Mouse (Mus musculus): Measurements from ENCODE around the gene Themis. TPM values are rescaled to one million over a fixed set of nuclear protein-coding genes. Genes with fewer than 3 reads are reported as not detected.
A peak's percentile ranks its signal among the peaks of the same experiment; 100 is the strongest.

Themis gene
- total RNA-seq, 2 experiments from 2014 or later: 0.27 TPM; not detected in 1

GRCm38 (mm10) chr10:28799469-28799868 is 131.3 kb downstream of the Themis start:
- no peak for DNase-seq
- intact Hi-C loops (cut with DNase I): no loop called here

GRCm38 (mm10) chr10:28805160-28805559 is 137.0 kb downstream of the Themis start:
- intact Hi-C loops (cut with DNase I): no loop called here
- no peak for DNase-seq

- intact Hi-C loops (cut with DNase I): no loop called here
- no peak for DNase-seq
Measured at GRCm38 (mm10) chr10:28811928-28812570, 143.9 kb downstream of the Themis start.

GRCm38 (mm10) chr10:28812571-28812936 is 144.4 kb downstream of the Themis start:
- DNase-seq: no peak
- intact Hi-C loops (cut with DNase I): no loop called here

GRCm38 (mm10) chr10:28816160-28816559 is 148.0 kb downstream of the Themis start:
- intact Hi-C loops (cut with DNase I): no loop called here
- no peak for DNase-seq

GRCm38 (mm10) chr10:28822320-28822719 is 154.2 kb downstream of the Themis start:
- intact Hi-C loops (cut with DNase I): no loop called here

GRCm38 (mm10) chr10:28842605-28843004 is 174.4 kb downstream of the Themis start:
- intact Hi-C loops (cut with DNase I): loop anchor here (10.0 kb wide), 1 partner anchor 1078 kb away; no protein-coding TSS in a partner anchor

More at GRCm38 (mm10) chr10:28822320-28822719, 154.2 kb downstream of the Themis start:
- DNase-seq: no peak

GRCm38 (mm10) chr10:28843755-28844717 is 175.9 kb downstream of the Themis start:
- DNase-seq: peak; percentile 21 to 37

More at GRCm38 (mm10) chr10:28842605-28843004, 174.4 kb downstream of the Themis start:
- no peak for DNase-seq

GRCm38 (mm10) chr10:28856154-28856553 is 188.0 kb downstream of the Themis start:
- intact Hi-C loops (cut with DNase I): no loop called here
- DNase-seq: no peak

More at GRCm38 (mm10) chr10:28843755-28844717, 175.9 kb downstream of the Themis start:
- intact Hi-C loops (cut with DNase I): loop anchor here (2.0 to 10.0 kb wide), 2 partner anchors 359 to 1079 kb away; no protein-coding TSS in a partner anchor

GRCm38 (mm10) chr10:28870580-28871354 is 202.6 kb downstream of the Themis start:
- intact Hi-C loops (cut with DNase I): no loop called here

GRCm38 (mm10) chr10:28874605-28875004 is 206.4 kb downstream of the Themis start:
- no peak for DNase-seq
- intact Hi-C loops (cut with DNase I): no loop called here

More at GRCm38 (mm10) chr10:28870580-28871354, 202.6 kb downstream of the Themis start:
- DNase-seq: no peak

GRCm38 (mm10) chr10:28887643-28888042 is 219.5 kb downstream of the Themis start:
- no peak for DNase-seq
- intact Hi-C loops (cut with DNase I): no loop called here

GRCm38 (mm10) chr10:28890886-28891285 is 222.7 kb downstream of the Themis start:
- intact Hi-C loops (cut with DNase I): no loop called here
- DNase-seq: no peak

GRCm38 (mm10) chr10:28898351-28898750 is 230.2 kb downstream of the Themis start:
- no peak for DNase-seq
- intact Hi-C loops (cut with DNase I): no loop called here

Measured in heart, postnatal 36 days (tissue).